35 mouse cellular contexts compared by ENCODE assay signal in the genomic region with DNA sequence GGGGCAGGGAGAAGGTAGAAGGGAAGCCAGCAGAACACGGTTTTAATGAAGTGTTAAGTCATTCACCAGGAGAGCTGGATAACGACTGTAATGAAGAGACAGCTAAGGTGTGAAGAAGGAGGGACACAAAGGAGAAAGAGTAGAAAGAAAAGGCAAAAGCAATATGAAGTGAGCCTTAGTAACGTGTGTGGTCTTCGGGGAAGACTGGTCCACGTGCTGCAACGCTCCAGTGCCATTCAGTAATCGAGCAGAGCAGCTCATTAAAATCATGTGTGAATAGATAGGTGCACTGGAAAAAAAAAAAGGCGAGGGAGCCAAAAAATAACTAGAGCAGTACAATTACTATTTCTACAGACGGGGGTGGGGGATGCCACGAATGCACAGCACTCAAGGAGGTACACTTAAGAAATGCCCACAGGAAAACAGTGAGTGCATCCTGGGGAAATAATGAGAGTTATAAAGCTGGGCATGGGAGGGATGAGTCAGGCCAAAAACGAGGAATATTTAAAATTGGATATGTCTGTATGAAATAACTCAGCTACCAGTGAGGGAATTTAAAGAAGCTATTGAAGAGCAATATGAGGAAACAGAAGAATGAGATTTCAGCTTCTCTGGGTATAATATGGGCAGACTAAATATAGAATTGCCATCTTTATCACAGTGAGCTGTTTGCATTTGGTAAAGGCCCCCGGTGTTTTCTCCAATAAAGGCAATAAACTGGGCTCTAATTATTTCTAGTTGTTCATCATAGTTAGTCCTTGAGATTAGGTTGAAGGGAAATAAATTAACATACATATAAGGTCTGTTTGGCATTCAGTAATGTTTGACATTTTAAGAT. TPM values are rescaled to one million over a fixed set of nuclear protein-coding genes. Genes with fewer than 3 reads are reported as not detected.
DNase-seq lines count a peak whose midpoint lies in the region; ATAC-seq and TF ChIP-seq lines count a peak whose summit lies in the region.
"Had no signal": no experiment of that assay in that cellular context is flagged by ENCODE, and none has a peak within 500 bp of the region (broad histone marks: within the 10 kb centered on the region; RNA-seq: fewer than 3 reads in every experiment).

No protein-coding gene starts in this region.

- intact Hi-C loops in left cerebral cortex, postnatal 25 days (cut with DNase I), result no loop called here

- ATAC-seq in frontal cortex, adult (ENCODE audit: low TSS enrichment), result peak; percentile 65
- ATAC-seq: intestine, embryonic 15.5 days had no signal

- TF ChIP-seq CTCF in brain, embryonic 14.5 days (IDR thresholded peaks at IDR 0.05; ENCODE audit: borderline replicate concordance, extremely low read depth, insufficient read depth, insufficient read length), result no peak

- TF ChIP-seq POLR2A in brain, embryonic 14.5 days (IDR thresholded peaks at IDR 0.05; ENCODE audit: borderline replicate concordance, extremely low read depth, insufficient read depth, insufficient read length, poor library complexity, severe bottlenecking), result no peak

- no peak for DNase-seq in frontal cortex, postnatal 14 days (ENCODE audit: low spot score in 2 of 2)
- DNase-seq in left cerebral cortex, postnatal 25 days (ENCODE audit: low spot score in 2 of 2), result peak; percentile 7 to 33
- no peak for DNase-seq in left cerebral cortex, adult 9 months (ENCODE audit: low spot score in 2 of 2)
- DNase-seq in brain, adult 2 months (ENCODE audit: low read depth, low spot score), result peak; percentile 27
- DNase-seq in brain, embryonic 14.5 days (ENCODE audit: low read depth), result peak; percentile 68
- no peak for DNase-seq in kidney, adult 8-10 months
- DNase-seq in Muller cell, postnatal 12 days (ENCODE audit: inconsistent ontology term), result no peak
- DNase-seq: adrenal gland, adult 8-10 months; cerebellum, adult 11 months; cerebellum, adult 9-10 months; cerebellum, postnatal 36 days; gastrocnemius, postnatal 10 days; heart, postnatal 10 days; kidney, adult 2 months; kidney, postnatal 4 days; lung, adult 2 months; lung, postnatal 10 days; right cerebral cortex, postnatal 14 days had no signal

RNA-seq across cellular contexts. Expression of a gene that starts 7.8 kb away (rescaled TPM):
- not detected for total RNA-seq in left cerebral cortex, postnatal 25 days (2021)
- not detected in 2 replicates for polyA plus RNA-seq in brain, embryonic 14.5 days (2012; rRNA removed)
- total RNA-seq: adrenal gland, adult 8-10 months; adrenal gland, postnatal 4 days; CH12.LX; gastrocnemius, postnatal 10 days; heart, adult 8-10 months; heart, postnatal 10 days; hematopoietic stem cell, adult 5-6 weeks; layer of hippocampus, adult 8-10 months; layer of hippocampus, postnatal 25 days; left cerebral cortex, adult 8-10 months had no signal
- polyA plus RNA-seq: C2C12; embryonic facial prominence, embryonic 11.5 days; heart, embryonic 13.5 days; intestine, embryonic 15.5 days; kidney, postnatal 0 days; limb, embryonic 10.5 days; limb, embryonic 15.5 days; liver, embryonic 14.5 days; lung, adult 2 months; stomach, embryonic 15.5 days had no signal

Comparison
In these comparisons a context has a peak if more than half of its experiments do, and no peak if none do; other contexts are left out.
1. DNase-seq: peak in left cerebral cortex, postnatal 25 days (2 of 2), brain, adult 2 months (single experiment) and brain, embryonic 14.5 days (single experiment); none in frontal cortex, postnatal 14 days (0 of 2), left cerebral cortex, adult 9 months (0 of 2), kidney, adult 8-10 months (0 of 2) and Muller cell, postnatal 12 days (single experiment).